Mouse (Mus musculus) frontal cortex, postnatal 10 days (tissue): ENCODE results near the gene Cst10.

Experiments
- DNase-seq, 2 experiments: peaks; one replicate each; pipeline ENCODE4 v3.0.0; 2022; ENCODE audit warnings: low spot score in 2 of 2, mixed read lengths in 1 of 2

Cst10 gene

GRCm38 (mm10) chr2:149404757-149405156, at the start of gene Cst10:
TSS of gene Cst10 (plus strand) at chr2:149405057.
- DNase-seq, result no peak

GRCm38 (mm10) chr2:149392951-149393350, 11.9 kb upstream of the Cst10 start:
- DNase-seq, result no peak

- peak; percentile 8 to 16 for DNase-seq
Measured at GRCm38 (mm10) chr2:149422564-149422963, 17.7 kb downstream of the Cst10 start.
